Mouse (Mus musculus) hematopoietic stem cell, adult 5-6 weeks (primary cell): ENCODE measurements at regions not wholly inside any gene's neighbourhood (a gene's known extent, or its start where the extent isn't known, plus 50 kb on each side); places are given as distances from the start of the nearest gene placed in this dataset.

ENCODE experiments used
- ATAC-seq, 2 experiments: fragments of 125-278 bp in 1 of 2; replicated peaks in 1 of 2; 2 replicates each; pipeline ENCODE4 v1.8.0; 2016 to 2017; ENCODE audit warnings: inconsistent platforms in 2 of 2, mild to moderate bottlenecking in 2 of 2, moderate number of reproducible peaks in 2 of 2, low read depth in 1 of 2, moderate TSS enrichment in 1 of 2; ENCODE audit not compliant: low FRiP score in 2 of 2, poor library complexity in 2 of 2, severe bottlenecking in 2 of 2, insufficient read depth in 1 of 2, low TSS enrichment in 1 of 2

DNA sequence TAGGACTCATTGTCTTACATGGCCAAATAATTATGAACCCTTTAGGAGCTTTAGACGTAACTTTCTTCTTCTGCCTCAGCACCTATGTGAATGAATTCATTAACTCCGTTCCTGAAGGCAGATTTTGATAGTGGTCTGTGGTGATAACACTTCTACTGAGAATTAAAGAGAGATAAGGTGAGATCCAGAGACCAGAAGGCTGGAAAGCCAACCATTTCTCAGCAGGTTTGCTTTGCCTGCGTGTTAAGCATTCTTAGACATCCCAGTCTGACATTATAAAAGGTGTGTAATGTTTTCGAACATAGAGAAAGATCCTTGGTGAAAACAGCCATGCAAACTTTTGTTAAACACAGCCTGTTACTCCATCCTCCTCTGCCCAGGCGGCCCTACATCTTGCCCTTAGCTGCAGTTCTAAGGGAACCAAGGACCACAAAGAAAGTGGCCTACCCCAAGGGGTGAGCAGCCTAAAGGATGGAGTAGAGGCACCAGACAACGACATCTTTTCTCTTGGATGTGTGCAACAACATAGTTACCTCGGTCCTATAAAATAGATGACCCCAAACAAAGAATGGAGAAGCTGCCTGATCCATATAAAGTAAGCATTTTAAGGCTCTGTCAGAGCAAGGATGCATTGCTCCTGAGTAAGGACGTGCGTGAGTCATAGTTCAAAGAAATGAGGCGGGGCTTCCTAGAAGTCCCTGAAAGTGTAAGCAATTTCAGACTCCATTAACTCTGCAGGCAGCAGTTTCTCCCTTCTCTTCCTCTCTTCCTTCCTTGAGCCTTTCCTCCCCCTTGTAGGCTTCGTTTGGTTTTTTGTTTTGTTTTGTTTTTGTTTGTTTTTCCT is 55.1 kb upstream of the Xpr1 start:
- no peak for ATAC-seq

DNA sequence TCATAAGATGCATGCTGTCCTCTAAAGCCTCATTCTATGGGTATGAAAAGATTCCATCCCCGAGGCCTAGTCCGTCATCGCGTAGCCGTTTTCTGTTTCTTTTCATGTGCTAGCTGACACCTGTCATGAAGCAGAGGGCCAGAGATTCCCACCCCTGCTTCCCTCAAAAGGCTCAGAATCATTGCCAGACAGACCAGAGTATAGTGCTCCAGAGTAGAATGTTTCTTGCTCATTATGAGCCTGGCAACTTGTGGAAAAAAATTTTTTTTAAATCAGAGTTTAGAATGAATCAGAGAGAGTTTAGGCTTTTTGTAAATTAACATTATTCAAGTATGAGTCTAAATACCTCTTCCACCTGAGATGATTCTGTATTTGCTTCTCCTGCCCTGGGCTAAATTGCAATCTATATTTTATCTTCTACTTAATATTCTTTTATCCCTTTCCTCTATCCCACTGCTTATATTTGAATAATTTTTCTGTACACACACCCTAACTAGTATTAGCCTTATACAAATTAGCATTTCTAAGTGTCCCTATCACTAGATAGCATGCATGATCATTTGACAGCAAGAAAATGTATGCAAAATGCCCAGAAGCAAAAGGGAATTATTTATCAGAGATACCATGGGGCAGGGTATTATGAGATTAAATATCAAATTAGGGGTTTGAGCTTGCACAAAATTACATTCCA is 55.9 kb upstream of the Xpr1 start:
- ATAC-seq: no peak

DNA sequence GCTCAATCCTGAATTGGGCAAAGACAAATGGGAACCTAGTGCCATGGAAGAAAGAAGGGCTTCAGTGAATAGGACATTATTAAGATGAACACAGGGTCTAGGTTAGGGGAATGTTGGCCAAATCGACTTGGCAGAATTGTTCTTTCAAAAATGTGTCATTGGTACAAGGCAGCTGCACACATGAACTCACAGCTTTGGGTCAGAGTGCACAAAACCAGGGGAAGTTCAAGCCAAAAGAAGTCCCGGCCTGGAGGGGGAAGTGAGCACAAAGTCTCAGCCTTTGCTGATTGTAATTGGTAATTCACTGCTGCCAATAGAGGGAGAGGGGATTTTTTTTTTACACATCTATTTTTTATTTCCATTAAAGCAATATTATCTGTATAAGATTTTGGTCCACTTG is 57.8 kb upstream of the Xpr1 start:
- ATAC-seq: no peak

DNA sequence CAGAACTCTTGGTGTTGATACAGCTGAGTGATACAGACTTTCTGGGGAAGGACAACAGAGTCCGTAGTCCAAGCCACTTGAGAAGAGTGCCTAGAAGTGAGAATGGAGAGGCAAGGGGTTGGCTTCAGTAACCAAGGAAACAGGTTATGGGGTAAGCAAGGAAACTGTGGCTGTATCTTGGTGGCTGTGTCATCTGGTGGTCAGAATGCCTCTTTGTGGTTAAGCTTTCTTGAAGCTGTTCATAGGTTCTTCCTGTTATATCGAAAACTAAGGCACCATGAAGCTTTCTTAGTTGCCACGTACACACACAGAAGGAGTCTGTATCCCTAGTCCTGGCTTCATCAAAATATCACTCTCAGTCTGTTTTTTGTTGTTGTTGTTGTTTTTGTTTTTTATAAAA is 59.0 kb upstream of the Xpr1 start:
- ATAC-seq: peak; percentile 98 to 99

DNA sequence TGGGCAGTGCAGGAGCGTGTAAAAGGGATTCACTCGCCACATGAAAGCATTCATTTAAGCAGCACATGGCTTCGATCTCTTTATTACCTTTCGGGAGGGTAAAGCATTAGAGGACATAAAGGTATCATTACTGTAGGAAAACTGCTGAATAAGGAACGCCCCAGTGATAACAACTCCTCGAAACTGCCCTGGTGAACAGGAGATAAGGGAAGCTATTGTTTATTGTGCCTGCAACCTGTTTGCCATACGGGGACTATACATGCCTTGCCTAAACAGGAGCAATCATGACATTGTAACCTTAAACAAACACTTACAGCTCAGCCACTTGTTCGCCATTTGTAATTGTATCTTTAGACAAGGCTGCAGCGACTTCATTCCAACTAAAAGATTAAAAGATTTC is 64.9 kb upstream of the Xpr1 start:
- ATAC-seq: no peak

DNA sequence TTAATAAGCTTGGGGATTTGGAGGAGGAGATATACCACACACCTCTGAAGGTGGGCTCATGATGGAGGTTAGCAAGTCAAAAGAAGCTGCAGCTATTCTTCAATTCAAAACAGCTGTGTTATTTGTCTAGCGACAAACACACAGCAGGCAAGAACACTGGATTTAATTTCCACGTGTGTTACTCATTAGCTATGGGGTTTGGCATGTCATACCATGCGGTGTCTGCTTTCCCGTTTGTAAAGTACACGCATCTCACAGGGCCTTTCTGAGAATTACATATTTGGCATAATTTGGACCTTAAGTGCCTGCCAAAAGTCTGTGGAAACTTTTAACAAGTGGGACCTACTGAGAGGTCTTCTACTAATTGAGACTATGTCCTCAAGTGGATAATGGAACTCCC is 65.5 kb upstream of the Xpr1 start:
- ATAC-seq: no peak

DNA sequence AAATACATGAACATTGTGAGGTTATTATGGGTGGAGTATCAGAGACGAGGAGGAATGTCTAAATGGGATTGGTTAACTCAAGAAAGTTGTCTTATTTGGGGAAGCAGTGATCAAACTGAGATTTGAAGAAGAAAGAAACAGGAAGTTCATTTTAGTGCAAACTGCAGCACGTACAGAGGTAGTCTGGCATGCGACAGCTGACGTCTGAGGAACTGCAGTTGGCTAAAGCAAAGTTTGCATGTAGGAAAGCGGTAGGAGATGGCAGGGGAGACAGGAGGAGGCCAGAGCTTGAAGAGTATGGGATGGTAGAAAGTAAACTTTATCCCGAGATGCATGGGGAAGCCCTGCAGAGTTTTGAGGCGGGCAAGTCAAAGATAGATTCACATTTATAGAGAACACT is 66.5 kb upstream of the Xpr1 start:
- ATAC-seq: peak in 1 of 2 experiments; percentile 53; a peak in 2 of 4 replicates

DNA sequence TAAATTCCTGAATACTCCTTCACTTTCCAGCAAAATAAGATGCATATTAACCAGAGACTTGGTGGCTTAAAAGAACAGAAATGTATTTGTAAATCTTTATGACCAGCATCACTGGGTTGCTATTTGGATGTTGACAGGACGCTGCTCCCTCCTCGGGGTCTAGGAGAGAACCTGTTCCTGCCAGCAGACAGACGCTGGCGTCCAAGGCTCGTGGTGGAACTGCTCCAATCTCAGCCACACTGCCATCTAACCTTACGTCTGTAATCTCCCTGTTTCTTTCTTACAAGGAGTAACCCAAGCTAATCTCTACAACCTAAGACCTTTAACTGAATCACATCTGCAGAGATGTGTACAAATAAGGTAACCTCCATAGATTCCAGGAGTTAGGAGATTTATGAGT is 70.1 kb upstream of the Acbd6 start:
- no peak for ATAC-seq

DNA sequence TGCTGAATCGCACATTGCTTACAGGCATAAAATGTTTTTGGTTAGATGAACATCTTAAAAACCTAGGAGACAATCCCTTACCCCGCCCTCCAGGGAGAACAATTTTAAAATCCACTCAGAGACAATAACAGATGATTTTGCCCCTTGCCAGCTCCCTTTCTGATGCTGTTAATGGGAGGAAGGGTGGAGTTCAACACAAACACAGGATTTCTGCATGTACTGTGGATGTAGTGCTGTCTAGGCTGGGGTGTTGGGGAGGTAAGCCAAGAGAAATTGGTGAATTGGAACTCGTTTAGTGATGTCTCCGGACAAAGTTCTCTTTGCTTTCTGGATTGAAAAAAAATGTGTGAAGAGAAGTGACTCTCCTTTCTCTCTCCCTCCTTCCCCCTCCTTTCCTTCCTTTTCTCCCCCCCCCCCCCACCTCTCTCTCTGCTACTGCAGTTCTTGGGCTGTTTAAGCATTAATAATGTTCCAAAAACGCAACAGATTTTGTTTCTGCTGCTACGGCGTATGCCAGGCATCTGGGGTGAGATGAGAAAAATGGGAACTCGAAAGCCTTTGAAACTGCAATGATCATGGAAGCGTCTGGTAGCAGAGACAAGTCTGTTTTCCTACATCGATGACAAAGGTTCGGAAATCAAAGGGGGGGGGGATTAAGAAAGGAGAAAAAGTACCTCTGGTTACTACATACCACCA is 68.8 kb upstream of the Acbd6 start:
- no peak for ATAC-seq

DNA sequence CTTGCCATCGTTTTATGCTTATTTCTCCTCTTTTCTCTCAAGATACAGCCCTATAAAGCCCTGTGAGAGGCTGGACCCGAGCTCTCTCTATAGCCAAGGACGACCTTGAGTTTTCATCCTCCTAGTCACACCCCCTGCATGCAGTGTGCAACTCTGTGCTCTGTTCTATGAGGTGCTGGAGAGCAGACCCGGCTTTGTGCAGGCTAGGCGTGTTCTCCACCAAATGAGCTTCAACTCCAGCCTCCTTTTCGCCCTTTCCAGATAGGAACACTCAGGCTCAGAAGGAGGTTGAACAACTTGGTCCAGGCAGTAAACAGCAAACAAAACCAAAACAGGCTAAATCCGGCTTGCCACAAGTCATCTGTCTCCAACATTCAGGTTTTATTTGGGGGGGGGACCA is 67.8 kb upstream of the Acbd6 start:
- no peak for ATAC-seq

DNA sequence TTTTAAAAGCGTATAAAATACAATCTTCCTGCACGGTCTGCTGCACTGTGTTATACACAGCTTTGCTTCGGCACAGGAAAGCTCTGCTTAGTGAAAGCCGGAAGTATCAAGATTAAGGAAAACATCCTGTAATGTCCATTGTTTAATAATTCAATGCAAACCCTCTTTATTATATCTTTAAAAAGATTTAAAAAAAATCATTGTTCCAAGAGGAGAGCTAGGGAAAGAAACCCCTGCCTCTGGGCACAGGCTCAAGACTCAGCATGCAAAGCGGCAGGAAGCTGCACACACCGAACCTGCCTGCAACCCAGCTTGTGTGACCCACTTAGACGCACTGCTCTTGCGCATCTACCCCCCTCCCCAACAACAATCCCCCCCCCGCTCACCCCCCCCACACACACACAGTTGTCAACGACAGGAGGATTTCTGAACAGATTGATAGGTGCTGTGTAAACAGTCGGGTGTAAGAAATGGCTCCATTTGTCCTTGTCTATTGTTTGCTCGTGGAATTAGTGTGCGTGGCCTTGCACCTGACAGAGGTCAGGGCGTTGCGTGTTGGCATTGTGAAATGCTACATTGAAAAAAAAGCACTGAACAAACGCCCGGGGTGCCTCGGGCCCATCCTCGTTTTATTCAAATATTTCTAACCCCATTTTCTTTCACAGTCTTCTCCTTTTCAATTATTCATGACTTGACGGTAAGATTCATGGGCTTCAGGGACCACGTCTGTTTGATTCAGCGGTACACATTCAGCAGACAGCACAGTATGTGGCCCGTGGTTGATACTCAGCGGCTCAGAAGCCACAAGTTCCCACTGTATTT is 66.5 kb upstream of the Acbd6 start:
- 0 out of 4 replicates have a peak, but pooled peaks of 1 of the 2 experiments have one; percentile 7 for ATAC-seq

DNA sequence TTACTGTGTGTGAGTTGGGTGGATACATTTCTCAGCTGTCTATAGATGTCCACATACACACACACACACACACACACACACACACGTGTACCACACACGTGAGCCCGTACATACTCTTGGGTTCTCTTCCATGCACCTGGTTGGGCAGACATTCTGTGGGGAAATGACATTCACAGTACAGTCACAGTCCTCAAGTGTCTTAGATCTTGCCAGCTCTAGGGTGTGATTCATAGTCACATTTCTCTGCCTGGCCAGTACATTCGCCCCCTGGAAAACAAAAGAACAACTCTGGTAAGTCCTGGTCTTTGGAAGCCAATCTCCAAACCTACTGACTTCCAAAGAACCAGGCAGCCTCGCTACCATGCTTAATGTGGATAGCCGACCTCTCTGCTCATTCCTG is 64.6 kb upstream of the Acbd6 start:
- no peak for ATAC-seq

DNA sequence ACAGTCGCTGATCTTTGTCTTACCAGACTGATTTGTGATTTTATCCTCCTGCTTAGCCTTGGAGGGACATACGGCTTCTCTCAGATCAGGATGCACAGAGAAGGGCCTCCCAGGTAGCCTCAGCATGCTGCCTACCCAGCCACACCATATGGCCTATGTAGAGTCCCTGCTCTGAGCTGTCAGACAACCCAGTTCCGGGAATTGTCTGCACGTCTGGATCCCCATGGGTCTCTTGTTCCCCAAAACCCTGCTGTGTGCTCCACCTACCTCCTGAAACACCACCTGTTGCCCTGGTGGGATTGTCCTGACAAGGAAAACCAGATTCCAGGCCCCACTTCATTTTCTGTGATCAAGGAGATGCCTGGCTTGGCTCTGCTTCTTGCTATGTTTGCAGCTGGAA is 64.1 kb upstream of the Acbd6 start:
- no peak for ATAC-seq

DNA sequence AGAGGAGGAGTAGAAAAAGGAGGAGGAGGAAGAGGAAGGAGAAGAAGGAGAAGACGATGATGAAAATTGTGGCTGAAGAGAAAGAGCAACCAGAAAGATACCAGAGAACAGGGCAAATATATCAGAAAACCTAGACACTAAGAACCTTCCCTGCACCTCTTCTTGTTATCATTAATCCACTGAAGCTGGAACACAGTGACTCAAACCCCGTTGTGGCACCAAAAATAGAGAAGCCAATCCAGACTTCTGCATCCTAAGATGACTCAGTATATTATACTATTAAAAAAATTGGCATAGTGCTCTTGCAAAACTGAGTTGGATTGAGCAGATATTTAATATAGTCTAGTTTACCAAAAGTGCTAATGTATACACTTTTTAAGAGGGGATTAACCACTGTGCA is 63.6 kb upstream of the Acbd6 start:
- ATAC-seq: no peak; a peak in 1 of 4 replicates

DNA sequence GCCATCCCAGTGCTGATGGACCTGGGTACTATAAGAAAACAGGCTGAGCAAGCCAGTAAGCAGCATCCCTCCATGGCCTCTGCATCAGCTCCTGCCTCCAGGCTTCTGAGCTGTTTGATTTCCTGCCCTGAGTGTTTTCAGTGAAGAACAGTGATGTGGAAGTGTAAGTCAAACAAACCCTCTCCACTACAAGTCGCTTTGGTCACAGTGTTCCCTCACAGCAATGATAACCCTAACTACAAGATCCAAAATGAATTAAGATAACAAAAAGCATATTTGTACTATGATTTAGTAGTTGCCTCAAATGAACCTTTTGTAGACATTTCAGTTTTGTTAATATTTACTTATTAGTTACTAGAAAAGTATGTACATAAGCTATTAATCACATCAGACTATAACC is 58.2 kb upstream of the Acbd6 start:
- no peak for ATAC-seq

DNA sequence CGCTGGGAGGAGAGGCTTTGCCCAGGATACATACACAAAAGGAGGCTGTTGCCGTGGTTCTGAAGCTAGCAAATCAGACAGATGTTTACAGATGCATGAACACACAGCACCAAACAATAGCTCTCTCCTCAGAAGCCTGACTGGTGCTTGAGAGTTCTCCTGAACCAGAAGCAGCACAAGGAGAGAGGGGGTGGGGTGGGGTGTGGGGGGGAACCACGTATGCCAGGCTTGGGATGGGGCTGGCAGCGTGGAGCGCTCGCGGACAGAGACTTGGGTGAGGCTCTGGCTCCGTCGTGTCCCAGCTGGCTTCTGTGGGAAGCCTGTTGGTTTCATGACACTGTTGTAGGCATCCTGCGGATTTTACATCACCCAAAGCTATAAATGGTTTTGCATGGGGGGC is 55.1 kb upstream of the Acbd6 start:
- no peak for ATAC-seq

DNA sequence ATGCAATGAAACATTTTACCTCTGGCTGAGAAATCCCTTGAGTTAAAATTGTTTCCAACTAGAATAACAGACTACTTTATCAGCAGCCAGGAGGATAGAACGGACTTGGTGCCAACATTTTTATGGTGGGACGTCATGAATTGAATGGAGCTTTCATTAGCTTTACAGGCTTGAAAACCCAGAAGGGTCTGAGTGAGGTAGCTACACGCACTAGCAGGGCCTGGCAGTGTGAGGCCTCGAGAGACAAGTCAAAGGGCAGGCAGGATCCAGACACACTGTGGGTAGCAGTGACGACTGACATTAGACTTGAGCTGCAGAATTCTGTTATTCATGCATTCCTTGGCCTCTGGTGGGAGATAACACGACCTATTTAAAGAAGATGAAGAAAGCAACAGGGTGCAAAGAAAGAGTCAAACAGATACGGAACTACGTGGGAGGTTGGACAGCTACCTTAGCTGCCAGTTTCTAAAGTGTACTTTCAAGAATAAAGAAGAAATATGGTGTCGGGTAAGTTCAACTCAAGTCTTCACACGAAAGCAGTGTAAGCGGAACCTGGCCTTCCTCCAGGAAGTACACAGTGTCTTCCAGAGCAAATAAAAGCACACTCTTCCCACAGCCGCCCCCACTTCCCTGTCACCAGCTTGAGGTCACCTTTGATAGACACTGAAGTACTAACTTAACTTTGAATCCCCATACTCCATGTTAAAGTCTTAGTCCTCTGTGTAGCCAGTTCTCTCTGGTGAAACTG is 53.2 kb upstream of the Acbd6 start:
- ATAC-seq: no peak
